Mouse (Mus musculus) natural killer cell, adult 2 months (primary cell): ENCODE measurements around the gene Tex45.

Experiments
- DNase-seq, 2 experiments: peaks; one replicate each; pipeline ENCODE4 v3.0.0; 2022; ENCODE audit warnings: low spot score in 2 of 2

Gene Tex45

DNA sequence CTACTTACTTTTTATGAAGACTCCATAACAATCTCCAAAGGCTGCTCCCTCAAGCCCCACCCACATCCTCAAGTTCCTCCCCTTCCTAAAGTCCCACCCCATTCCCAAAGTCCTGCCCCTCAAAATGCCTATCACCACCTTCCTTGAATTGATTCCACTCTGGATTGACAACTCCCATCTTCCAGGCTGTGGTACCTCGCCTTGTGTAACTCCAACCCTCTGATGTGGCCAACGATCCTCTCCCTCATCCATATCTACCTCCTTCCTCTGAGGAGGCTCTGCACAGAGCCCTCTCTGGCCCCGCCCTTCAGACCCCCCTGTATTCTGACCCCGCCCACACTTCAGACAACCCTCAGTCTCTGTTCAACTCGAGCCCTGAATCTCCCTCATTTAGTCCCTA is 14.5 kb downstream of the Tex45 start:
- DNase-seq = no peak

DNA sequence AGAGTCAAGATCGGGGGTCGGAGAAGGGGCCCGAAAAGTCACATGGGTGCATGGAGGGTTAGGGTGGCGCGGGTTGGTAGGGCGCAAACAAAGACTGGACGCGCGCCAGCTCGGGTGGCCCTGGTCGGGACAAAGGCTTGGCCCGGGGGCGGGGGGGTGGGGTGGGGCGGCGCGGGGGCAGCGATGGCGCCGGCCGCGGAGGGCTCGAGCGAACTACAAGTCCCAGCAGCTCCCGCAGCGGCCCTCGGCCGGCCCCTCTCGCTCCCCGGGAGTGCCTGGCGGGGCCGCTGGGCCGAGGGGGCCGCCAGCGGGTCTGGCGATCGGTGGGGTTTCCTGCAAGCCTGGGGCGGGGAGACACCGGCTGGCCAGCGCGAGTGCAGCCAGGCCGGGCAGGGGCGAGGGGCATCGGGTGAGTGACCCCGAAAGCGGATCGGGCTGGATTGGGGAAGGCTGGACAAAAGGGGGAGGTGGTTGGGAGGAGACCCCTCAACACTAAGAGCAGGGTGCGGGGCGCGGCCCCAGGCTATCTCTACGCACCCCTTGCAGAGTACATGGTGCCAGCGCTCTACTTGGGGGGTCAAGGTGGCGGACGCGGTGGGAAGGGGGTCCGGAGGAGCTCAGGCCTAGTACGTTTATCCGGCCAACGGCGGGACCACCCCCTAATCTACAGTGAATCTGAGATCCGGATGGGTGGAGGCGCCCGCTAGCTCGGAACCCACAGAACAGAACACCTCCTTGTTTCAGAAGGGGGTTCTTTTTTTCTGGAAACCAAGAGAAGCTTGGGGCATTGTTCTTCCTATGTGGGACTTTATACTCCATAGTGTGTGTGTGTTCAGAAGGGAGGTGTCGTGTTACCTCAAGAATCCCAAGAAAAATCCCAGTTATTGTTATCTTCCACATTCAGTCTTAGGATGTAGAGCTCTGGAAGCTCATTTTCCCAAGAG is 22.5 kb downstream of the Tex45 start, which contains the start of gene Zfp358:
TSS of gene Zfp358 (plus strand) at position 238 of the 944 bp plus-strand sequence.
- DNase-seq = peak; percentile 31 to 48

DNA sequence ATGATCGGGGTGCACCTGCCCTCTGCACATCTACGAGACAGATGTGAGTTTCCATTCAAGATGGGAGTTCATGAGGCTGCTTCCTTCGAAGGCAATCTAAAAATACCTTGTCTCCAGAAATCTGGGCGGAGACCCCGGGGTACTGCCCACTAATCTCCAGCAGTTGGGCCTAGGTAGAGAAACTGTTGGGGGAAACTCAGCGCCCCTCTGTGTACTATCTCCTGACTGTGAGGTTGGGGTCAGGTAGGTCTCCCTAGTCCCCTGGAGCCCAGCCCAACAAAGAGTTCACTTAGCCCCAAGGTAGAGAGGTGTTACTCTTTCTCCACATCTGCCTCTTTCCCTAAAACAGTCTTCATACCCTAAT is 23.2 kb downstream of the Tex45 start:
- DNase-seq = no peak

DNA sequence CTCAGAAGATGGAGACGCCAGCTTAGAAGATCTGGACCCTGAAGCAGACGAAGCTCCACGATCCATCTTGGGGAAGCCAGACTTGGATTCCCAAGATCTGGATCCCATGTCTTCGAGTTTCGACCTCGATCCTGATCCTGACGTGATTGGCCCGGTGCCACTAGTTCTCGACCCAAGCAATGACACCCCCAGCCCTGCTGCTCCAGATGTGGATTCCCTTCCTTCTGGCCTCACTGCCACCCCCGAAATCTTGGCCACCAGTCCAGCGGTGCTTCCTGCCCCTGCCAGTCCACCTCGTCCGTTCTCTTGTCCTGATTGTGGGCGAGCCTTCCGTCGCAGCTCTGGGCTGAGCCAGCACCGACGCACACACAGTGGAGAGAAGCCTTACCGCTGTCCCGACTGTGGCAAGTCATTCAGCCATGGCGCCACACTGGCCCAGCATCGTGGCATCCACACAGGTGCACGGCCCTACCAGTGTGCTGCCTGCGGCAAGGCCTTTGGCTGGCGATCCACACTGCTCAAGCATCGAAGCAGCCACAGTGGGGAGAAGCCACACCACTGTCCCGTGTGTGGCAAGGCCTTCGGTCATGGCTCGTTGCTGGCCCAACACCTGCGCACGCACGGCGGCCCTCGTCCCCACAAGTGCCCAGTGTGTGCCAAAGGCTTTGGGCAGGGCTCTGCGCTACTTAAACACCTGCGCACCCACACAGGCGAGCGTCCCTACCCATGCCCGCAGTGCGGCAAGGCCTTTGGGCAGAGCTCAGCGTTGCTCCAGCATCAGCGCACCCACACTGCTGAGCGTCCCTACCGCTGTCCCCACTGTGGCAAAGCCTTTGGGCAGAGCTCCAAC is 25.1 kb downstream of the Tex45 start:
- DNase-seq = no peak

DNA sequence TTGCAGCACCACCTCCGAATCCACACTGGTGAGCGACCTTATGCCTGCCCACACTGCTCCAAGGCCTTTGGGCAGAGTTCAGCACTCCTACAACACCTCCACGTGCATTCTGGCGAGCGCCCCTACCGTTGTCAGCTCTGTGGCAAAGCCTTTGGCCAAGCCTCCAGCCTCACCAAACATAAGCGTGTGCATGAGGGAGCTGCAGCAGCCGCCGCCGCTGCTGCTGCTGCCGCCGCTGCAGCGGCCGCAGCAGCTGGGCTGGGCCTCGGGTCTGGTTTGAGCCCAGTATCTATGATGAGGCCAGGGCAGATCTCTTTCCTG is 25.7 kb downstream of the Tex45 start:
- DNase-seq = no peak

DNA sequence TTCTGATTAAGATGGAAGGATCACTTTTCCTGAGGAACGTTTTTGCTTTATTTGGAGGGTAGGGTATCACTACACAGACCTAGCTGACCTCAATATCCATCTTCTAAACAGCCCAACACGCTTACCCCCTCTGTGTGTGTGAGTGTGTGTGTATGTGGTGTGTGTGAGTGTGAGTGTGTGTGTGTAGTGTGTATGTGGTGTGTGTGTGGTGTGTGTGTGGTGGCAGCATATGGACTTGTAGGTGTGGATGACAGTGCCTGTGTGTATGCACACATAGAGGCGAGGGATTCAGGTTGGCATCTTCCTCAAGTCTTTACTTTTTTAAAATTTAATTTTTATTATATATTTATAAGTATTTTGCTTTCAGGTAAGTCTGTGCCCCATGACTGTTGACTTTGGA is 27.9 kb downstream of the Tex45 start:
- DNase-seq = no peak

DNA sequence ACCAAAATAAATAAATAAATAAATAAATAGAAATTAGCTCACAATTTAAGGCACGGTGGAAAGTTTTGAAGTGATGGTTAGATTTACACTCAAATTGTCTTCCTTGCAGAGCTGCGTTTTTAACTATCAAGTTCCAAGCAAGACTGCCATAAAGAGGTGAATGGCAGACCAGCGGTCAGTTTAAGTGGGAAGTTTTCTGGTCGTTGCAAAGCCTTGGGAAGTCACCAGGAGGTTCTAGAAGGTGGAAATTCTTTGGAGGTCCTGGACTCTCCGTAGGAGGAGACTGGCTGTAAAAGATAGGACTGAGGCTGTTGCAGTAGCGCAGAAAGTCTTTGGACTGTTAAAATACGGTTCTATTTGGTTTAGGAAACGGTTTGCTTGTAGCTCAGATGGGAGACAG is 29.1 kb downstream of the Tex45 start:
- DNase-seq = no peak

DNA sequence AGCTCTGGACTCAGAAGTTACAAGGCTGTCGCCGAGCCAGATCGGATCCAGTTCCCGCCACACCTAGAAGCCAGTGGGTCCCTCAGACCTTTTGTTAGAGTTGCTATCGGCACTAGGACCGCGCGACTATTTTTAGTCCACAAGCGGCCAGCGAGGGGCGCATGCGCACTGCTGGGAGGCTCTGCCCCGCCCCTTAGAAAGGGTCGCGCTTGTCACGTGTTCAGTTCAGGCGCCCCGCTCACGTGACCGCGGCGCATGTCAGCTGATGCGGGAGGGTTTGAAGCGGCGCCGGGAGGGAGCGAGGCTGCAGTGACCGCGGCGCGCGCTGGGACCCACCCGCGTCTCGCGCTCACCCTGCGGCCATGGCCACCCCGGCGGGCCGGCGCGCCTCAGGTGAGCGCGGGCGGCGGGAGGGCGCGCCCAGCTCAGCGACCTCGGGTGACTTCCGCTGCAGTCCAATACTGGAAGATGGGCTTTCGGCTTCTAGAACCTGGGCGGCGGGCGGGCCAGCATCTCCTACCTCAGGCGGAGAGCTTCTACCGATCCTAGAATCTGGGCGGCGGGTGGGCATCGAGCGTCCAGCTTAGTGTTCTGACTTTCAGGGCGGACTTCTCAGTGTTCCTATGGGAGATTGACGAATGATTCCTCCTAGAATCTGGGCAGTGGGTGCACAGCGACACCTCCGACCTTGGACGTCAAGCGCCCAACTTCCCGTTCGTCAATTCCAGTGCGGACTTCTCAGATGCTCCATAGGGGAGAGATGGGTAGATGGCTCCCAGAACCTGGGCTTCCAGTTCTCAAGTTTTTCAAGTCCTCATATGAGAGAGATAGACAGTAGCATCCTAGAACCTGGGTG is 29.8 kb downstream of the Tex45 start, which contains the start of gene Mcoln1:
TSS of gene Mcoln1 (plus strand) at position 223 of the 856 bp plus-strand sequence.
- DNase-seq = peak; percentile 96 to 97

DNA sequence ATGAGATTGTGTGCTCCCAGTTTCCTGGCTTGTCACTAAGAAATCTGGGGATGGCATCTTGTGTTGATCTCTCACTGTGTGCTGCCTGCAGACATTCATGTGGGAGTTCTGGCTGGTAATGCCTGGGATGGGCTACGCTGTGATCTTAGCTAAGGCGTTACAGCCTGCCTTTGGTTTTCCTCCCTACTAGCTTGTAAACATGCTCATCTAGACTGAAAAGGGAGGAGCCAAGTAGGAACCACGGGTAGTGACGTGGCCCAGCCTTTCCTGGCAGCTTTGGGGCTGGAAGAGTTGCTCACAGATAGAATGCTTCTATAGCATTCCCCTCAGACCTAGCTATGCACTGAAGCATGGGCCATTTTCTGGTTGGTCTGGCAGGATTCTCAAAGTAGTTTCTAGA is 31.6 kb downstream of the Tex45 start:
- no peak for DNase-seq

DNA sequence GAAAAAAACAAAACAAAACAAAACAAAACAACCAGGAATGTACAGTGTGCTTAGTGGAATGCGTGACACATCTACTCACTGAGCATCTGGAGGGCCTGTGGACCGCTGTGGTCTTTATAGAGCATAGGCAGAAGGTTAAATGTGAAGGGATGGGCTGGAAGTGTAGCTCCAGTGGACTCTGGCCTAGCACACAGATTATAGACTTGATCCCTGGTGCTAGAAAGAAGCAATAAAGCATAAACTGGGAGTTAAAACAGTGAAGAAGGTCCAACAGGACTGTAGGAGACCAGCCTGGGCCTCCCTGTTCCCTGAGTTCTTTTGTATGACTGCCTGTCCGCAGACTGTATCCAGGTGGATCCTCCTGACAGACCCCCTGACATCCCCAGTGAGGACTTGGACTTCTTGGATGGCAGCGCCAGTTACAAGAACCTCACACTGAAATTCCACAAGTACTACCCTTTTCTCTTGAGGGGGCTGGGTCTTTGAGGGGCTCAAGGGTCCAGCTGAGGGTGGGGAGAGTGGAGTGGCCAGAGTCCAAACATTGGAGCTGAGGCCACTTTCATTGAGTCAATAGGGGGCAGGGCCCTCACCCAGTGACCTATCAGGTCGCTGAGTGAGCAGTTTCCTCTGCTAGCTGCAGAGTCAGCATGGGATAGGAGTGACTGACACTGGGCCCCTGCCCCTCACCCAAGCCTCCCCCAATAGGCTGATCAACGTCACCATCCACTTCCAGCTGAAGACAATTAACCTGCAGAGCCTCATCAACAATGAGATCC is 37.5 kb downstream of the Tex45 start:
- DNase-seq = no peak

DNA sequence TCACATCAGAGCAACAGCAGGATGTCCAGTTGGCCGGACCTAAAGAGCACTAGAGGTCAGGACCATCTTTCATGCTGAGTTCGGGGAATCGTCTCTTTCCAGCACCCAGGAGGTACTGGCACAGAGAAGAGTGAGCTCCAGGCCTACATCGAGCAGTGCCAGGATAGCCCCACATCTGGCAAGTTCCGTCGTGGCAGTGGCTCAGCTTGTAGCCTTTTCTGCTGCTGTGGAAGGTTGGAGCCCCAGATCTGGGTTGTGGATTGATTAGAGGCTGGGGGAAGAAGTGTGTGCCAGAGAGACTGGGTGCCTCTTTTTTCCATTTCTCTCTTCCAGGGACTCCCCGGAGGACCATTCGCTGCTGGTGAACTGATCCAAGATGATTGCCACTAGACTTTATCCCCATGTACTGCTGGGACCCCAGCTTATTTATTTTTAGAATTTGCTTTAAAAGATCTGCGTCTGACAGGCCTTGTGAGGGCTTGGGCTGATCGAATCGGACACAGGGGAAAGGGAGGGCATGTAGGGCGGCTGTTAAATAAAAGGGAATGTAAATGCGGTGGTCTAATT is 44.1 kb downstream of the Tex45 start:
- no peak for DNase-seq

DNA sequence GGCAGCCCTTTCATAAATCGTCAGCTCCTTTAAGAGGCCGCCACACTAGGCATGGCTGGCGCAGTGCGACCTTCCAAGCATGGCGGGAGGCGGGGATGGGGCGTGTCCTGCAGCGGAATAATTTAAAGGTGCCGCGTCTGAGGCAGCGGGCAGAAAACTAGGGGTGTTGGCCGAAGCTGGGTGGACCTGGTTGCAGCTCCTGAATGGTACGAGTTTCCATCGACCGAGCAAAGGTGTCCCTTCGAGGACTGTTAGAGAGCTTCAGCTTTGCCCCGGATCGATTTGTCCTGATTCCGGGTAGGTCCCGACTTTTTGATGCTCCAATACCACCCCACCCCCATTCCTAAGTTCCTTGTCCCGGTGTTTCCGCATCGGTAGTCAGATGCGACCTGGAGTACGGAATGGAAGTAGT is 44.6 kb downstream of the Tex45 start, which contains the start of gene Pnpla6:
TSS of gene Pnpla6 (plus strand) at position 125 of the 412 bp plus-strand sequence.
- DNase-seq = peak; percentile 67 to 75

DNA sequence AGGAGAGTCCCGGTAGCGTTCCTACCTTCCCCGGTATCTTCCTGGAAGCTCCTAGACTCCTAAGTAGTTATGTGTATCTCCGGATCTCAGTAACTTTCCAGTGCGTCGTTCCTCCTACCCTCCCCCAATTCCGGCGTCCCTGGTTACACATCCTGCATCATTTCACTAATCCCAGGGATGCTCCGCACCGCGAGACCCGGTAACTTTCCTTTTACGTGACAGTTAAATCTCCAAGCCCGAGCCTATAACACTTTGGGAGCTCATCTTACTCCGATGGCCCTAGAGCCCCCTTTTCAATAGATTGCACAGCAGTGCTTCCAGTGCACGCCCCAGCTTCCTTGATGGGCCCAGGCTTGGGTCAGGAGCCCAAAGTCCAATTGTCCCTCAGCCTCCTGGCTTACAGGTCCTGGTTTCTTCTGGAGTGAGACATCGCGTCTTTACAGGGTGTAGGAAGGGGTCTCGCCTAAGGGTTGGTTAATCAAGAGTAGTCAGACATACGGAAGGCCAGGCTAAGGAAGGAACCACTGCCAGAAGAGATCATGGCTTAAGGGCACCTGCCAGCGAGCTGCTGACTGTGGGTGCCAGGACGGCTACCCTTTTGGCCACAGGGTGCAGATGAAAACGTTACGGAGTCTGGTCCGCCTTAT is 45.2 kb downstream of the Tex45 start:
- no peak for DNase-seq

DNA sequence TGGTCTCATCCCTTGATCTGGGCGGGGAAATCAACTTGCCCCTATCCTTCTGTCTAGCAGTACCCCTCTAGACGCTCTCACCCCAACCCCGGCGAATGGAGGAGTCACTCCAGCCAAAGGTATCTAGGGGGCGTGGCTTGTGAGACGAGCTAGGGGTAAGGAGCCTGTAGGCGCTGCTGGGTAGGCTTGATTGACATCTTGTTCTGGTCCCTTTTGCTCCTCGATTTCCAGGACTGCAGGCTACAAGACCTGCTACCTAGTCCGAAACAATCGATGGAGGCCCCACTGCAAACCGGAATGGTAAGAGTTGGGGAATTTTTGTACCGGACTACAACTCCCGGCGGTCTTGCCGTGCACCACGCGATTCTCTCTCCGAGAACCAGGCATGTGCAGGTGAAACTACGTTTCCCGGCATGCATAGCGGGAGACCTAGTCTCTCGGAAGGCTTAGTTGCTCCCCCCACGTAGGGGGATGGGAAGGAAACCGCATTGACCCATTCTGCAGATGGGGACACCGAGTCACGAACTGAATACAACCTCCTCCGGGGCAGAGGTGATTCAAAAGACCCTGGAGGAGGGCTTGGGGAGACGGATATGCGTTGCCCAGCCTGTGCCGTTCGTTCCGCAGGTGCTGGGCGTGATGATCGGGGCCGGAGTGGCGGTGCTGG is 45.9 kb downstream of the Tex45 start:
- peak; percentile 82 to 87 for DNase-seq

DNA sequence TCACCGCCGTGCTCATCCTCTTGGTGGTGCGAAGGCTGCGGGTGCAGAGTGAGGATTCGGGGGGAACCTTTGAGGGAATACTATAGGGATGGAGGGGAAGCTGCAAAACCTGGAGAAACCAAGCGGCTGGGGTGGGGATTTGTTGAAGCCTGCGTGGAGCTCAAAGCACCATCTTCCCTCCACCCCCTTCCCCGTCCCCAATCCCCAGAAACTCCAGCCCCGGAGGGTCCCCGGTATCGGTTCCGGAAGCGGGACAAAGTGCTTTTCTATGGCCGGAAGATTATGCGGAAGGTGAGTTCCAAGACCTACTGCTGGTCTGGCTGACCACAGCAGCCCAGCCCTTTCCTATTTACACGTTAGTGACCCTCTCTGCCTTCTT is 46.4 kb downstream of the Tex45 start:
- DNase-seq = no peak

DNA sequence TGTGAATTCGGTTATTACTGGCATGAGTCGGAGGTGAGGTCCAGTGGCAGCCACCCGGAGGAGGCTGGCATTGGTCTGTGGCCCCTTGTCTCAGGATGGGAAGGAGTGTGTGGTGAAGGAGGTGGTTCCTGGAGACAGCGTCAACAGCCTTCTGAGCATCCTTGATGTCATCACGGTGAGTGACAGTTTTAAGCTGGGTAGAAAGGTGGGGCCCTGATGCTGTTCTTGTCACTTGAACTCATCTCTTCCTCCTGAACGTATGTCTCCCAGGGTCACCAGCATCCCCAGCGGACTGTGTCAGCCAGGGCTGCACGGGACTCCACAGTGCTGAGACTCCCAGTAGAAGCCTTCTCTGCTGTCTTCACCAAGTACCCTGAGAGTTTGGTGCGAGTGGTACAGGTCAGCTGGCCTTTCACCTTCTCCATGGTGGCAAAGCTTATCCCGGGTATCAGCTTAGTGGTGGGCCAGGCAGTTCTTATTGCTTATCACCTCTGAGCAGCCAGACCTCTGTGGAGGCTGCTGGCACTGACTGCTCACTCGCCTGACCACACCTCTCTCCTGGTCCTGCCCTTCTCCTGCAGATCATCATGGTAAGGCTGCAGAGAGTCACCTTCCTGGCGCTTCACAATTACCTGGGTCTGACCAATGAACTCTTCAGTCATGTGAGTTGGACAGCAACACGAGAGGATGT is 51.5 kb downstream of the Tex45 start:
- no peak for DNase-seq

DNA sequence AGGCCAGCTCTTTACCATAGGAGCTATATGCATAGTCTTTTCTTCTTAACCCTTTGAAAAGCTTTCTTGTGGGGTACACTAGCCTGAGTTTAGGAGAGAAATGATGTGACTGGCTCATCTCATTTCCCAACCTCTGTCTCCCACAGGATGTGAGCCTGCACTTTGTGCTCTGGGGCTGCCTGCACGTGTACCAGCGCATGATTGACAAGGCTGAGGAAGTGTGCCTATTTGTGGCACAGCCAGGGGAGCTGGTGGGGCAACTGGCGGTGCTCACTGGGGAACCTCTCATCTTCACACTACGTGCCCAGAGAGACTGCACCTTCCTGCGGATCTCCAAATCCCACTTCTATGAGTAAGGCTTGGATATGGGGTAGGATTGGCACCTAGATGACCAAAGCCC is 60.2 kb downstream of the Tex45 start:
- DNase-seq = no peak

DNA sequence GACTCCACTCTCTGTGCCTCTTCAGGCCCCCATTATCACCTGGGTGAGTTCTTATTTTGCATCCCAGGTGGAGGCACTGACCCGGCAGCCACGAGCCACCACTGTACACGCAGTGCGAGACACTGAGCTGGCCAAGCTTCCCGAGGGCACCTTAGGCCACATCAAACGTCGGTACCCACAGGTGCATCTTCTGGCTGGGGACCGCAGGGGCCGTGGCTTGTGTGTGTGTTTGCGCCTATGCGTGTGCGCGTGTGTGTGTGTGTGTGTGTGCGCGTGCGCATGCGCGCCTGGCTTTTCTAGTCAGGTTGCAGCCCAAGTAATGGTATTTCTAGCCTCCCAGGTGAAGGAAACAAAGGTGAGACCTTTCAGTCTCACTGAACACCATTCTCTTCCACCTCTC is 61.3 kb downstream of the Tex45 start:
- no peak for DNase-seq
